Mouse (Mus musculus): ENCODE measurements around the gene Akap13.
"Not testable (repeated sequence)": the region's sequence is repeated elsewhere in the genome, so short reads cannot be mapped to it uniquely, and the experiment has no call there.

The Akap13 gene

GRCm38 (mm10) chr7:75609456-75610262 lies 154.3 kb downstream of the Akap13 start:
- DNase-seq: peak; percentile 55 to 58

GRCm38 (mm10) chr7:75610391-75610790 lies 155.1 kb downstream of the Akap13 start:
- peak; percentile 61 to 64 for DNase-seq

- DNase-seq: no peak
These were observed 156.1 kb downstream of the Akap13 start for GRCm38 (mm10) chr7:75611261-75611950.

- peak; percentile 63 to 77 for DNase-seq
These were observed 156.8 kb downstream of the Akap13 start for GRCm38 (mm10) chr7:75612000-75612682.

- no peak for DNase-seq
These were observed 157.3 kb downstream of the Akap13 start for GRCm38 (mm10) chr7:75612683-75613053.

GRCm38 (mm10) chr7:75613240-75613639 lies 157.9 kb downstream of the Akap13 start:
- DNase-seq: no peak

- DNase-seq: no peak
These were observed 159.5 kb downstream of the Akap13 start for GRCm38 (mm10) chr7:75614826-75615225.

- not testable (repeated sequence) for DNase-seq
These were observed 161.9 kb downstream of the Akap13 start for GRCm38 (mm10) chr7:75617246-75617645.

GRCm38 (mm10) chr7:75618699-75619098 lies 163.4 kb downstream of the Akap13 start:
- DNase-seq: no peak

GRCm38 (mm10) chr7:75619875-75620274 lies 164.5 kb downstream of the Akap13 start:
- no peak for DNase-seq

- DNase-seq: no peak
These were observed 165.1 kb downstream of the Akap13 start for GRCm38 (mm10) chr7:75620395-75620960.

- no peak for DNase-seq
These were observed 165.6 kb downstream of the Akap13 start for GRCm38 (mm10) chr7:75620976-75621375.

- no peak for DNase-seq
These were observed 172.5 kb downstream of the Akap13 start for GRCm38 (mm10) chr7:75627831-75628230.

- no peak for DNase-seq
These were observed 174.3 kb downstream of the Akap13 start for GRCm38 (mm10) chr7:75629669-75630068.

- DNase-seq: no peak
These were observed 177.6 kb downstream of the Akap13 start for GRCm38 (mm10) chr7:75632941-75633340.

- DNase-seq: no peak
These were observed 178.1 kb downstream of the Akap13 start for GRCm38 (mm10) chr7:75633393-75633792.

GRCm38 (mm10) chr7:75633807-75634526 lies 178.6 kb downstream of the Akap13 start:
- no peak for DNase-seq

- no peak for DNase-seq
These were observed 183.4 kb downstream of the Akap13 start for GRCm38 (mm10) chr7:75638769-75639168.

GRCm38 (mm10) chr7:75639541-75639940 lies 184.2 kb downstream of the Akap13 start:
- peak; percentile 72 to 78 for DNase-seq

- DNase-seq: peak; percentile 38 to 51
These were observed 184.7 kb downstream of the Akap13 start for GRCm38 (mm10) chr7:75640074-75640473.

GRCm38 (mm10) chr7:75640671-75641070 lies 185.3 kb downstream of the Akap13 start:
- DNase-seq: no peak

- no peak for DNase-seq
These were observed 186.3 kb downstream of the Akap13 start for GRCm38 (mm10) chr7:75641415-75642177.
